Mouse (Mus musculus) layer of hippocampus, postnatal 10 days (tissue): ENCODE data around the gene Mrpl16. TPM values are rescaled to one million over a fixed set of nuclear protein-coding genes. Genes with fewer than 3 reads are reported as not detected.

Source experiments
- DNase-seq, 2 experiments: peaks; one replicate each; pipeline ENCODE4 v3.0.0; 2021; ENCODE audit warnings: low spot score in 2 of 2
- total RNA-seq, 2 experiments: library from RNA; stranded (reverse); gene quantifications; 2 replicates each; pipeline ENCODE4 v1.2.3; 2021

Gene Mrpl16
- total RNA-seq, 2 experiments from 2014 or later = 45.4 to 46.7 TPM

- no peak for DNase-seq
Observed at GRCm38 (mm10) chr19:11800531-11801315, 30.5 kb downstream of the Mrpl16 start.

DNA sequence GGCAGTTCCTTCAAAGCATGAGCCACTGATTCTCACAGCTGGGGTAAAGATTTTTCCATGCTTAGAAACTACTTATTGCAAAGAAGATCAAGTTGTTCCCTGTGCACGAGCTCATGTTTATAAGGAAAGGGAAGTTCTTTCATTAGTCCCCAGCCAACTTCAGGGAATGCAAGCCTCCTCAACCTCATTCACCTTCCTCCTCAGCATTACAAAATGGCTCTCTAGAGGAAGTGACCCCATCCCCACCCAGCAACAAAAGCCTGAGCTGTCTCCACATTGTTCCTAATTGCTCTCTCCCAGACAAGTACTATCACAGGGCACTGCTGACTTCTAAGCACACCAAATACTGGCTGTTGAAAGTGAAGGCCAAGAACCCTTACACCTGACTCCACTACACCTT, 34.2 kb downstream of the Mrpl16 start:
- no peak for DNase-seq

DNA sequence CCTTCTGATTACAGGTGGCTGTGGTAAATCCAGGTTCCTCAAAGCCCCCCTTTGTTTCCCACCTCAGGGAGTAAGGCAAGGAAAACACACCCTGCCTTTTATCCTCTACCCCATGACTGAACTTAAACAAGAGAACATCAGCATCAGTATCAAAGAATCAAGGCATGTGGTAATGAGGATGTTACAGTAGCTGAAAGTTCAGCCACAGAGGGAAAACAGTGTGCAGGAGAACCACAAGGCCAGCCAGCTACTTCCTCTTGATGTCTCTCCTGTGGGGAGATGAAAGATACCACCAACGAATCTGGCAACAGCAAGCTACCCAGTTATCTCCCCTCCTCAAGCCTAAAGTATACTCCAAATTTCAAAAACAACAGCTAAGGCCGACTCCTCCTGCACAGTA, 37.1 kb downstream of the Mrpl16 start:
- DNase-seq = no peak

- no peak for DNase-seq
Observed at GRCm38 (mm10) chr19:11807822-11808221, 37.6 kb downstream of the Mrpl16 start.

DNA sequence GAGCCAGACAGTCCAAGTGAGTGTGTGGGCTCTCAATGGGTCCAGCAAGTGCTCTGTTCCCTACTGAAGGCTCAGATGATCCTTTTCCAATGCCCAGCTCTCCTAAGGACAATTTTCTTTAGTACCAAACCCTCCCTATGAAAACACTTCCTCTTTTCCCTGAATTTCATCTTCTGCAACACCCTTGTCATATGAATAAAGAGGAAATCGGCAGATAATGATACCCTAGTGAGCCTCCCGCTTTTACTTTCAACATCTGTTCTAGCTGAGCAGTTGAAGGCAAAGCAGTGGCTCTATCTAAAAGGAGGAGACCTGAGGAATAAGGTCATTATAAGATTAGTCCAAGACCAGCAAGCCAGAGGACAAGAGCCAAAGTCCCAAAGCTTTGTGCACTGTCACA, 38.3 kb downstream of the Mrpl16 start:
- DNase-seq = no peak

GRCm38 (mm10) chr19:11810003-11810758, 40.0 kb downstream of the Mrpl16 start:
- DNase-seq = no peak

DNA sequence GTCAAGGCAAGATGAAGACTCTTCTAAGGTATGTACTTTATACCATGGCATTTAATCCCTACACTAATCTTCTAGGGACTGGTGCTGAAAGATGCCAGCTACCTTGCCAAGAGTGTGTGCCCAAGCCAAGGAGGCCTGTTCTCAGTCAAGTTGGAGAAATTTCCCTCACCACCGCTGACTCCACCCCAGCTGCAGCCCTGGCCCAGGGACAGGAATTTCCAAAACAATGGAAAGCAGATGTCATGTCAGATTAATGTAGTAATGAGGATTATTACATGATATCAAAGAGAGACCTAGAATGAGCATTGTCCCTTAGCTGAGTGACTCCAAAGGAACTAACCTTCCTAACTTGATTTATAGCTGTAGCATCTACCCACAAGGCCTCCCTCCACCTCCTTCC, 40.7 kb downstream of the Mrpl16 start:
- DNase-seq = no peak

- DNase-seq = no peak
Observed at GRCm38 (mm10) chr19:11811688-11812365, 41.6 kb downstream of the Mrpl16 start.

GRCm38 (mm10) chr19:11813136-11813535, 42.9 kb downstream of the Mrpl16 start:
- no peak for DNase-seq

GRCm38 (mm10) chr19:11813649-11814048, 43.5 kb downstream of the Mrpl16 start:
- no peak for DNase-seq

DNA sequence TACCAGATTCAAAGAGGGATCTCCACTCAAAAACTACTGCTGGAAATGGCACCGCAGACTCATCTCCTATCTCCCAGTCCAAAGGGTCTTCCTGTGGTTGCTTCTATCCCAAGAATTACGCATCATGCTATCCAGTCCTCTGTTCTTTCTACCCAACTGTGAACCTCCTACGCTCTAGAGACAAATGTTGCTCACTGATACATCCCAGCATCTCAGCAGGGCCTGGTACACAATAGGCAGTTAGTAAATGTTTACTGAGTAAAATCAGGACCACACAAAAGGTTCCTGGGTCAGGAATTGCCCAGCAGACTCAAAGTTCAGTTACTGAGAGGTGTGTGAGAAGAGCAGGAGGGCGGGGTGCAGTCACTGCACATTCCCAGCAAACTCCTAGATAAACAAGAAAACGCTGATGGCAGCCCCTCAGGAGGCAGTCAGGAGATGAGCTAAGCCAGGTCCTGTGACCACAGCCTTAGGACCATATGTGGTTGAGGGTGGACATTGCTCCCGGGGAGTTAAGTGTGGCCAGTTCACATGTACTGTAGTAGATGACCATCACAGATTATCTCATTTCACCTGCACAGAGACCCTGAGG, 44.6 kb downstream of the Mrpl16 start:
- no peak for DNase-seq

GRCm38 (mm10) chr19:11816706-11817105, 46.5 kb downstream of the Mrpl16 start:
- DNase-seq = no peak

DNA sequence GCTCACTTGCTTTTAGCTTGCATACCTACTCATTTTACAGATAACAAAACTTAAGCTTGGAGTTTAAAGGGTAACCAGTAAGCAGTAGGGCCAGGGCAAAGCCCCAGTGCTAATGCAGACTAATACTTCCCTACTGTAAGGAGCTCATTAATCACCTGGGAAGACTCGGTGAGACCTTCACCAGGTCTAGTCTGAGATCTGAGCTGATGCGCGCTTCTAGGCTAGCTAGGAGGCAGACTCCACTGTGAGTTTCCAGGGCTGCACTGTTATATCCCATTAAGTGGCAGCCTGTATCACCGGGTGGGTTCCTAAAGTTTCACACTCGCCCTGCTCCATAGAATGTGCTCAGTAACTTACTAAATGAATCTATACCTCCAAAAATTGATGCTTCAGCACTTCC, 47.4 kb downstream of the Mrpl16 start:
- no peak for DNase-seq

DNA sequence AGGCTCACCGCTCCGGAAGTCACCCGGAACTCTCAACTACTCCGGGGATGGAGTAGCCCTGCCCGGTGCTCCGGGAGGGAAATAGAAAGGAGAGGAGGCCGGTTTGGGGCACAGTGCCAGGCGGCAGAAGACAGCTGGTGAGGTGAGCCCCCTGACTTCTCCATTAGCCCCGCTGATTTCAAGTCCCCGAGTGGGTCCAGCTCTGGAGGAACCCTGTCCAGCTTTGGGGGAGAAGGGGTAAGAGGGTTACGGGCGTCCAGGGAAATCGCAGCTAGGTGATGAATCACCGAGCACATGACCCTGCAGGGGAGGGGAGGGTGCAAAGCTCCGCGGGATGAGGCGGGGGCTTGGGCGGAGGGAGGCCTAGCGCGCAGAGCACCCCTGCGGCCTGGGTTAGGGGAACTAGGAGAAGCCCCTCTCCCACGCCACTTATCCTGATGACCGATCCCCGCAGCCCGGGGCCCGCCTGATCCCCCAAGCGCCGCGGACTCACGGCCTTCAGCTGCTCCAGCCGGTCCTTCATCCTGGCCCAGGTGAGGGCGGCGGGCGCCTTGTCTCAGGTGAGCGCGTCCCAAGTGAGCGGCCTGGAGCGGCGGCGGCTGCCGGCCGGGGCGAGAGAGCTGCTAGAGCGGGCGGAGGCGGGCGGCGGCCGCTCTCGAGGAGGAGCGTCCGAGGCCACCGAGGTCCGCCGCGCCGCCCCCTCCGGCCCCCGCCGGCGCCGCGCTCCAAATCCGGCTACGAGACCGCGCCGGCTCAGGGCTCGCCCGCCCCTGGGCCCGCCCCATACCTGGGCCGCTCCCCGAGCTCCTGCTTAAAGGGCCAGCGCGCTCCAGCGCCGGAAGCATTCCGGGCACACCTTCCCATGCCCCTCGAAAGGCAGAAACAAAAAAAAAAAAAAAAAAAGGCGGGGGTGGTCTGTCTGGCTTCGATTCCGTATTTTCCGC, 48.3 kb downstream of the Mrpl16 start:
- DNase-seq = peak; percentile 36 to 55

DNA sequence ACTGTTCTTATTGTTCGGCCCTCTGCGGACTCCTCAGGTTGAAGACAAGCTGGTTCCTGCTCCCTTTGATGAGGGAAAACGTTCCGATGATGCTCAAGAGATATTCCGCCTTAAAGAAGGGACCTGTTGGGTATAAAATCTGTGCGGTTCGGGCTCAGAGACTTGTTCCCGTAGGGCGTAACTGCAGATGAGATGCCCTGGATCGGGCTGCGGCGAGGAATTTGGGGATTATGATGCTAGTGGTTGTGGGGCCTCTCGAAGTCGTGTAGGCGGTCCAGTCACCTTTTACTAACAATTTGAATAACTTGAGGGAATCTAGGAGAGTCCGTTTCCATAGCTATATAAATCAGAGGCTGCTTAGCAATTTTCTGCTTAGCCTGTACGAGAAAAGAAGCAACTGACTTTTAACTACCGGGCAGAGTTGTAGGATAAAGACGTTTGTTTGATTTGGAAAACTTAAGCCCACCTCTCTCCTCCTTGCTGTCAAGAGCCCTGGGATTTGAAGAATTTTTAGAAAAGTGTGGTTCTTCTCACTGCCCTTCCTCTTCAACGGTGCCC, 49.0 kb downstream of the Mrpl16 start, which contains the start of gene Stx3:
Gene Stx3 (minus strand): TSS at position 261 of the 558 bp plus-strand sequence.
- no peak for DNase-seq

GRCm38 (mm10) chr19:11819800-11820199, 49.6 kb downstream of the Mrpl16 start:
- DNase-seq = peak; percentile 78 to 81

DNA sequence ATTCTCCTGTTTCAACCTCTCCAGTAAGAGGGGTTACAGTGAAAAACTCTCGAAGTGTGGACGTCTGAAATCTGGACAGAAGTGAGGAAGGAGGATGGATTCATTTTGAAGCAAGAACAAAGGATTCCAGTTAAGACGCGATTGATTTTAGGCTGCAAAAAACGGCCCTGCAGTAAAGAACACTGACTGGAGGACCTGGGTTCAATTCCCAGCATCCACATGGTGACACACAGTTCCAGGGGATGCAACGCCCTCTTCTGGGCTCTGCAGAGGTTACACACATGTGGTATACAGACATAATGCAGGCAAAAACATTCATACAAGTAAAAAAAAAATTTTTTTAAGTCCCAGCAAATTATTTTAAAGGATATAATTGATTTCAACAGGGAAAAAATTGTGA, 50.0 kb downstream of the Mrpl16 start:
- DNase-seq = peak in 1 of 2 experiments; percentile 23

DNA sequence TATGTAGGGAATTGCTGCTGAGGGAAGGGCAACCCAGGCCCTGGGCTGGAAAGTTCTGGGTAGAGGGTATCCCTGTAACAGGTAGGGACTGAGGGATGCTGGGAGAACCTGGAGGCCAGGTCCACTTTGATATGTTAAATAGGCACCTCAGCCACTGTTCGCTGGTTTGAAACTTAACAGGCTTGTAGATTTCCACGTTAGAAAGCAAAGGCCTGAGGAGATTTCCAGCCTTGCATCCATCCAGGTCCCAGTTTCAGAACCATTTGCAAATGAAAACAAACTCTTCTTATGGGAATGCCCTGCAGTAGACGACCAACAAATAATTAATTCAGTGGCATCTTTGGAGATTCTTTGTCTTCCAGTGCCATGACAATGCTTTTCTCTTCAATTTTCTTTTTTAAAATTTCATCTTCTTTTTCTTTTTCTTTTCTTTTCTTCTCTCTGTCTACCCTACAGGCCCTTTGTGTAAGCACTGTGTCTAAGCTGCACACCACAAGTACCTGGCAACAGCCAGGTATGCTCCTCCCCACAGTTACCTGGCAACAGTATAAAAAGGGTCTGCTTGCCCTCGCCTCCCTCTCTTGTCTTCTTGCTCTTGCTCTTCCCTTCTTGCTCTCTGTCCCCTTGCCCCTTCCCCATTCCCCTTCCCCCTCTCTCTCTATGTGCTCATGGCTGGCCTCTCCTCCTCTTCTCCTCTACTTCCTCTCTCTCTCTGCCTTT, 53.3 kb downstream of the Mrpl16 start:
- DNase-seq = no peak
